Mouse (Mus musculus): ENCODE data around the gene Prkcb.

Gene Prkcb

GRCm38 (mm10) chr7:122397699-122398098 is 109.1 kb downstream of the Prkcb start:
- DNase-seq (ENCODE audit: low read depth, low spot score) = no peak

- no peak for DNase-seq (ENCODE audit: low read depth, low spot score)
Measured at GRCm38 (mm10) chr7:122402041-122402440, 113.5 kb downstream of the Prkcb start.

GRCm38 (mm10) chr7:122403343-122403742 is 114.8 kb downstream of the Prkcb start:
- DNase-seq (ENCODE audit: low read depth, low spot score) = no peak

- no peak for DNase-seq (ENCODE audit: low read depth, low spot score)
Measured at GRCm38 (mm10) chr7:122404571-122405393, 116.2 kb downstream of the Prkcb start.

GRCm38 (mm10) chr7:122406625-122407024 is 118.1 kb downstream of the Prkcb start:
- no peak for DNase-seq (ENCODE audit: low read depth, low spot score)

GRCm38 (mm10) chr7:122409945-122410344 is 121.4 kb downstream of the Prkcb start:
- no peak for DNase-seq (ENCODE audit: low read depth, low spot score)

- DNase-seq (ENCODE audit: low read depth, low spot score) = no peak
Measured at GRCm38 (mm10) chr7:122410873-122411272, 122.3 kb downstream of the Prkcb start.

GRCm38 (mm10) chr7:122413231-122413630 is 124.7 kb downstream of the Prkcb start:
- no peak for DNase-seq (ENCODE audit: low read depth, low spot score)

- DNase-seq (ENCODE audit: low read depth, low spot score) = no peak
Measured at GRCm38 (mm10) chr7:122414146-122414545, 125.6 kb downstream of the Prkcb start.

GRCm38 (mm10) chr7:122414608-122415007 is 126.1 kb downstream of the Prkcb start:
- no peak for DNase-seq (ENCODE audit: low read depth, low spot score)

GRCm38 (mm10) chr7:122415387-122415786 is 126.8 kb downstream of the Prkcb start:
- no peak for DNase-seq (ENCODE audit: low read depth, low spot score)

- DNase-seq (ENCODE audit: low read depth, low spot score) = no peak
Measured at GRCm38 (mm10) chr7:122415904-122416303, 127.4 kb downstream of the Prkcb start.

- DNase-seq (ENCODE audit: low read depth, low spot score) = no peak
Measured at GRCm38 (mm10) chr7:122418551-122418950, 130.0 kb downstream of the Prkcb start.

GRCm38 (mm10) chr7:122423816-122424215 is 135.3 kb downstream of the Prkcb start:
- no peak for DNase-seq (ENCODE audit: low read depth, low spot score)

GRCm38 (mm10) chr7:122429134-122429533 is 140.6 kb downstream of the Prkcb start:
- DNase-seq (ENCODE audit: low read depth, low spot score) = no peak

GRCm38 (mm10) chr7:122432401-122432800 is 143.8 kb downstream of the Prkcb start:
- no peak for DNase-seq (ENCODE audit: low read depth, low spot score)

- DNase-seq (ENCODE audit: low read depth, low spot score) = no peak
Measured at GRCm38 (mm10) chr7:122433377-122433776, 144.8 kb downstream of the Prkcb start.

GRCm38 (mm10) chr7:122434941-122435340 is 146.4 kb downstream of the Prkcb start:
- DNase-seq (ENCODE audit: low read depth, low spot score) = no peak

GRCm38 (mm10) chr7:122435561-122435960 is 147.0 kb downstream of the Prkcb start:
- no peak for DNase-seq (ENCODE audit: low read depth, low spot score)

GRCm38 (mm10) chr7:122437390-122437789 is 148.8 kb downstream of the Prkcb start:
- DNase-seq (ENCODE audit: low read depth, low spot score) = no peak

GRCm38 (mm10) chr7:122445056-122445455 is 156.5 kb downstream of the Prkcb start:
- peak; percentile 24 for DNase-seq (ENCODE audit: low read depth, low spot score)

- no peak for DNase-seq (ENCODE audit: low read depth, low spot score)
Measured at GRCm38 (mm10) chr7:122452671-122453070, 164.1 kb downstream of the Prkcb start.

- DNase-seq (ENCODE audit: low read depth, low spot score) = peak; percentile 83
Measured at GRCm38 (mm10) chr7:122459203-122459965, 170.8 kb downstream of the Prkcb start.

Measured in 3T3-L1 (cell line).